Mouse (Mus musculus): Measurements from ENCODE around the gene Eif2b3. TPM values are rescaled to one million over a fixed set of nuclear protein-coding genes. Genes with fewer than 3 reads are reported as not detected.

Eif2b3 gene
- total and polyA plus RNA-seq, 3 experiments, result 6.5 to 31.8 (median 28.1) TPM

GRCm38 (mm10) chr4:117125348-117125909, 106.2 kb downstream of the Eif2b3 start, which contains the start of gene Btbd19:
Btbd19 (minus strand) TSS chr4:117125725.
- TF ChIP-seq TAL1 (conservative IDR thresholded peaks at IDR 0.05; ENCODE audit: low read depth, low read length) (no peak), GATA1 (IDR thresholded peaks at IDR 0.05; ENCODE audit: borderline replicate concordance, low read length) (no peak), CTCF (IDR thresholded peaks at IDR 0.05; ENCODE audit: low read depth, low read length) (no peak), GATA2 (IDR thresholded peaks at IDR 0.05; ENCODE audit: borderline replicate concordance, low read depth, low read length) (no peak), POLR2AphosphoS5 (IDR thresholded peaks at IDR 0.05; ENCODE audit: insufficient replicate concordance, low read depth, low read length) (no peak)
- no peaks in the 10 kb centered on the region for H3K9me3 ChIP-seq (replicated peaks)
- H3K4me3 ChIP-seq (ENCODE audit: low read depth, low read length), result peak within 1 kb of the TSS; percentile 58; the same call in 1 of the 2 replicates
- ATAC-seq (ENCODE audit: extremely low read depth, insufficient number of reproducible peaks, low FRiP score, poor library complexity, severe bottlenecking), result no peak
- H3K36me3 ChIP-seq (replicated peaks), result peaks cover 44% of the 10 kb centered on the region
- peak; percentile 44 for DNase-seq (ENCODE audit: low spot score)
- no peaks in the 10 kb centered on the region for H3K27me3 ChIP-seq (ENCODE audit: insufficient read depth, low read length)
- H3K4me1 ChIP-seq (ENCODE audit: insufficient read depth, low read depth, low read length), result peaks cover 65% of the 10 kb centered on the region

GRCm38 (mm10) chr4:117125910-117126674, 106.9 kb downstream of the Eif2b3 start:
- ATAC-seq (ENCODE audit: extremely low read depth, insufficient number of reproducible peaks, low FRiP score, poor library complexity, severe bottlenecking), result peak; percentile 61
- no peaks in the 10 kb centered on the region for H3K9me3 ChIP-seq (replicated peaks)
- TF ChIP-seq CTCF (IDR thresholded peaks at IDR 0.05; ENCODE audit: low read depth, low read length), result no peak
- TF ChIP-seq TAL1 (conservative IDR thresholded peaks at IDR 0.05; ENCODE audit: low read depth, low read length), result no peak
- no peak for TF ChIP-seq GATA1 (IDR thresholded peaks at IDR 0.05; ENCODE audit: borderline replicate concordance, low read length)
- peaks cover 63% of the 10 kb centered on the region for H3K4me1 ChIP-seq (ENCODE audit: insufficient read depth, low read depth, low read length)
- peak; percentile 77 for DNase-seq (ENCODE audit: low spot score)
- peak overlapping the region; percentile 58; the same call in 1 of the 2 replicates for H3K4me3 ChIP-seq (ENCODE audit: low read depth, low read length)
- no peaks in the 10 kb centered on the region for H3K27me3 ChIP-seq (ENCODE audit: insufficient read depth, low read length)
- peaks cover 50% of the 10 kb centered on the region for H3K36me3 ChIP-seq (replicated peaks)

GRCm38 (mm10) chr4:117126675-117127290, 107.6 kb downstream of the Eif2b3 start, which contains the start of gene Tctex1d4:
Tctex1d4 (plus strand) TSS chr4:117126794.
- no peak for ATAC-seq (ENCODE audit: extremely low read depth, insufficient number of reproducible peaks, low FRiP score, poor library complexity, severe bottlenecking)
- peaks cover 57% of the 10 kb centered on the region for H3K36me3 ChIP-seq (replicated peaks)
- peaks cover 63% of the 10 kb centered on the region for H3K4me1 ChIP-seq (ENCODE audit: insufficient read depth, low read depth, low read length)
- DNase-seq (ENCODE audit: low spot score), result peak; percentile 48
- H3K27me3 ChIP-seq (ENCODE audit: insufficient read depth, low read length), result peaks cover under 1% of the 10 kb centered on the region; the same call in 1 of the 2 replicates
- H3K4me3 ChIP-seq (ENCODE audit: low read depth, low read length), result peak within 1 kb of the TSS; percentile 58; the same call in 1 of the 2 replicates
- no peak for TF ChIP-seq GATA1 (IDR thresholded peaks at IDR 0.05; ENCODE audit: borderline replicate concordance, low read length)
- TF ChIP-seq CTCF (IDR thresholded peaks at IDR 0.05; ENCODE audit: low read depth, low read length), result no peak
- H3K9me3 ChIP-seq (replicated peaks), result no peaks in the 10 kb centered on the region

GRCm38 (mm10) chr4:117127991-117128686, 108.9 kb downstream of the Eif2b3 start:
- no peak overlapping the region for H3K4me3 ChIP-seq (ENCODE audit: low read depth, low read length)
- DNase-seq (ENCODE audit: low spot score) (no peak), ATAC-seq (ENCODE audit: extremely low read depth, insufficient number of reproducible peaks, low FRiP score, poor library complexity, severe bottlenecking) (no peak)
- peaks cover 75% of the 10 kb centered on the region for H3K4me1 ChIP-seq (ENCODE audit: insufficient read depth, low read depth, low read length)
- H3K36me3 ChIP-seq (replicated peaks), result peaks cover 60% of the 10 kb centered on the region
- H3K27me3 ChIP-seq (ENCODE audit: insufficient read depth, low read length), result peaks cover 7% of the 10 kb centered on the region; the same call in 1 of the 2 replicates
- TF ChIP-seq GATA2 (IDR thresholded peaks at IDR 0.05; ENCODE audit: borderline replicate concordance, low read depth, low read length) (no peak), TAL1 (conservative IDR thresholded peaks at IDR 0.05; ENCODE audit: low read depth, low read length) (no peak), POLR2AphosphoS5 (IDR thresholded peaks at IDR 0.05; ENCODE audit: insufficient replicate concordance, low read depth, low read length) (no peak), GATA1 (IDR thresholded peaks at IDR 0.05; ENCODE audit: borderline replicate concordance, low read length) (no peak), CTCF (IDR thresholded peaks at IDR 0.05; ENCODE audit: low read depth, low read length) (no peak)
- no peaks in the 10 kb centered on the region for H3K9me3 ChIP-seq (replicated peaks)

GRCm38 (mm10) chr4:117130790-117131189, 111.6 kb downstream of the Eif2b3 start:
- H3K9me3 ChIP-seq (replicated peaks), result no peaks in the 10 kb centered on the region
- no peak overlapping the region for H3K4me3 ChIP-seq (ENCODE audit: low read depth, low read length)
- TF ChIP-seq CTCF (IDR thresholded peaks at IDR 0.05; ENCODE audit: low read depth, low read length) (no peak), POLR2AphosphoS5 (IDR thresholded peaks at IDR 0.05; ENCODE audit: insufficient replicate concordance, low read depth, low read length) (no peak), TAL1 (conservative IDR thresholded peaks at IDR 0.05; ENCODE audit: low read depth, low read length) (no peak), GATA2 (IDR thresholded peaks at IDR 0.05; ENCODE audit: borderline replicate concordance, low read depth, low read length) (no peak), GATA1 (IDR thresholded peaks at IDR 0.05; ENCODE audit: borderline replicate concordance, low read length) (no peak)
- peaks cover 60% of the 10 kb centered on the region for H3K36me3 ChIP-seq (replicated peaks)
- DNase-seq (ENCODE audit: low spot score) (no peak), ATAC-seq (ENCODE audit: extremely low read depth, insufficient number of reproducible peaks, low FRiP score, poor library complexity, severe bottlenecking) (no peak)
- peaks cover 71% of the 10 kb centered on the region for H3K4me1 ChIP-seq (ENCODE audit: insufficient read depth, low read depth, low read length)
- H3K27me3 ChIP-seq (ENCODE audit: insufficient read depth, low read length), result peaks cover 11% of the 10 kb centered on the region; the same call in 1 of the 2 replicates

GRCm38 (mm10) chr4:117131198-117131597, 112.0 kb downstream of the Eif2b3 start:
- peaks cover 11% of the 10 kb centered on the region; the same call in 1 of the 2 replicates for H3K27me3 ChIP-seq (ENCODE audit: insufficient read depth, low read length)
- peaks cover 60% of the 10 kb centered on the region for H3K36me3 ChIP-seq (replicated peaks)
- ATAC-seq (ENCODE audit: extremely low read depth, insufficient number of reproducible peaks, low FRiP score, poor library complexity, severe bottlenecking) (no peak), DNase-seq (ENCODE audit: low spot score) (no peak)
- TF ChIP-seq GATA1 (IDR thresholded peaks at IDR 0.05; ENCODE audit: borderline replicate concordance, low read length), result no peak
- H3K4me3 ChIP-seq (ENCODE audit: low read depth, low read length), result no peak overlapping the region
- H3K4me1 ChIP-seq (ENCODE audit: insufficient read depth, low read depth, low read length), result peaks cover 71% of the 10 kb centered on the region
- no peaks in the 10 kb centered on the region for H3K9me3 ChIP-seq (replicated peaks)

All from G1E (cell line).